Mouse (Mus musculus) skeletal muscle tissue, adult 2 months (tissue): Measurements from ENCODE around the gene Dnajb2.

Experiments used
- DNase-seq: peaks from one replicate; pipeline ENCODE4 v3.0.0-alpha.2; 2012; ENCODE audit warnings: low read depth, low spot score

Gene Dnajb2

GRCm38 (mm10) chr1:75292476-75293330 lies 56.5 kb downstream of the Dnajb2 start:
- no peak for DNase-seq

GRCm38 (mm10) chr1:75293331-75293701 lies 57.1 kb downstream of the Dnajb2 start:
- DNase-seq = no peak

- no peak for DNase-seq
Observed at GRCm38 (mm10) chr1:75294294-75294693, 58.1 kb downstream of the Dnajb2 start.
